Mouse (Mus musculus) megakaryocyte-erythroid progenitor cell, adult 5 weeks (primary cell): ENCODE results near the gene Txndc8. TPM values are rescaled to one million over a fixed set of nuclear protein-coding genes. Genes with fewer than 3 reads are reported as not detected.

Experiments used
- polyA plus RNA-seq: library from polyadenylated mRNA; stranded (reverse); fragments of >175 nt; gene quantifications from 2 replicates; pipeline ENCODE4 v1.2.3, GENCODE M21; 2012

Txndc8 gene
- not detected in 2 replicates for polyA plus RNA-seq

GRCm38 (mm10) chr4:58009024-58009423 lies at the start of gene Txndc8:
TSS of gene Txndc8 (minus strand) at chr4:58009124.

GRCm38 (mm10) chr4:57956029-57956960 lies 52.6 kb downstream of the Txndc8 start, which contains the start of gene Txn1:
TSS of gene Txn1 (minus strand) at chr4:57956411.

Other genes with a start within 250 kb of the Txndc8 start
- gene D630039A03Rik, start 92.8 kb downstream of the Txndc8 start, polyA plus RNA-seq: 0.03 and 0.05 TPM in 2 replicates
- gene Txn1, start 52.7 kb downstream of the Txndc8 start, polyA plus RNA-seq: 32.1 and 35.5 TPM in 2 replicates
- 0.04 TPM in 1 of 2 replicates, not detected in the other for gene Svep1, start 197.7 kb upstream of the Txndc8 start, polyA plus RNA-seq